Mouse (Mus musculus) embryonic facial prominence, embryonic 15.5 days (tissue): ENCODE data around the gene Ilk. TPM values are rescaled to one million over a fixed set of nuclear protein-coding genes. Genes with fewer than 3 reads are reported as not detected.
"Not testable (repeated sequence)": the region's sequence is repeated elsewhere in the genome, so short reads cannot be mapped to it uniquely, and the experiment has no call there.

Source experiments
- ATAC-seq: fragments of 200-750 bp; cut with Nextera tagmentation; 2 replicates; pipeline ENCODE4 v1.8.0; 2017; ENCODE audit warnings: low read depth, moderate TSS enrichment; ENCODE audit not compliant: insufficient number of reproducible peaks, low FRiP score, low TSS enrichment
- H3K27ac ChIP-seq: fragments of 300-500 bp; sonication (generic); replicated peaks from 2 replicates; pipeline ENCODE4 v1.5.1; 2015; ENCODE audit warnings: mild to moderate bottlenecking, inconsistent platforms
- H3K27me3 ChIP-seq: fragments of 300-500 bp; sonication (generic); 2 replicates; pipeline ENCODE4 v1.6.1; 2015; ENCODE audit warnings: inconsistent platforms
- H3K36me3 ChIP-seq: fragments of 300-500 bp; sonication (generic); 2 replicates; pipeline ENCODE4 v1.6.1; 2015; ENCODE audit warnings: mild to moderate bottlenecking, inconsistent platforms
- H3K4me1 ChIP-seq: fragments of 300-500 bp; sonication (generic); 2 replicates; pipeline ENCODE4 v1.6.1; 2015; ENCODE audit warnings: inconsistent platforms
- H3K4me2 ChIP-seq: fragments of 300-500 bp; sonication (generic); replicated peaks from 2 replicates; pipeline ENCODE4 v1.6.1; 2015; ENCODE audit warnings: mild to moderate bottlenecking, inconsistent platforms
- H3K4me3 ChIP-seq: fragments of 300-500 bp; sonication (generic); replicated peaks from 2 replicates; pipeline ENCODE4 v1.5.1; 2015; ENCODE audit warnings: mild to moderate bottlenecking, inconsistent platforms
- H3K9ac ChIP-seq: fragments of 300-500 bp; sonication (generic); 2 replicates; pipeline ENCODE4 v1.6.1; 2015; ENCODE audit warnings: inconsistent platforms
- H3K9me3 ChIP-seq: fragments of 300-500 bp; sonication (generic); replicated peaks from 2 replicates; pipeline ENCODE4 v1.6.1; 2016; ENCODE audit warnings: inconsistent platforms
- WGBS: fragments of 180-500 bp; shearing (Covaris S2); methylation state at CpG from one replicate; pipeline ENCODE4 v1.1.7; 2015; 5-methylcytosine and 5-hydroxymethylcytosine counted together
- polyA plus RNA-seq: library from polyadenylated mRNA; unstranded; fragments of >200 nt; fragmentation: Nextera tagmentation; extraction: Ambion mirVana; gene quantifications from 2 replicates; pipeline ENCODE4 v1.2.1, GENCODE M21; 2015

The Ilk gene
- polyA plus RNA-seq, 1 experiment from 2014 or later = 357 TPM

- Histone ChIP-seq H3K4me3 (peak overlapping the region; percentile 74; the same call in 1 of the 2 replicates), H3K9ac (no peak overlapping the region), H3K36me3 (peaks cover 54% of the 10 kb centered on the region), H3K9me3 (no peaks in the 10 kb centered on the region), H3K27me3 (no peaks in the 10 kb centered on the region), H3K4me2 (peak overlapping the region; percentile 59), H3K4me1 (peaks cover 35% of the 10 kb centered on the region), H3K27ac (no peak overlapping the region)
- no peak for ATAC-seq
- WGBS = 85% methylated on average over 8 of the region's 8 CpGs
Measured at GRCm38 (mm10) chr7:105734826-105735225, 1.6 kb upstream of the Ilk start.

GRCm38 (mm10) chr7:105735464-105735863 lies 928 bp upstream of the Ilk start:
- peaks cover 55% of the 10 kb centered on the region for H3K36me3 ChIP-seq
- peaks cover 37% of the 10 kb centered on the region for H3K4me1 ChIP-seq
- H3K27me3 ChIP-seq, H3K9me3 ChIP-seq, ATAC-seq: not testable (repeated sequence)
- H3K4me3 ChIP-seq = peak overlapping the region; percentile 74
- WGBS = 51% methylated on average over 3 of the region's 4 CpGs
- H3K27ac ChIP-seq = peak overlapping the region; percentile 89
- peak overlapping the region; percentile 59 for H3K4me2 ChIP-seq
- peak overlapping the region; percentile 86 for H3K9ac ChIP-seq

- ATAC-seq = no peak
- H3K4me2 ChIP-seq = peak within 1 kb of the TSS; percentile 59
- H3K27ac ChIP-seq = peak within 1 kb of the TSS; percentile 89
- H3K4me3 ChIP-seq = peak within 1 kb of the TSS; percentile 74
- H3K9me3 ChIP-seq = no peaks in the 10 kb centered on the region
- H3K27me3 ChIP-seq = no peaks in the 10 kb centered on the region
- WGBS = under 1% methylated on average over 30 of the region's 30 CpGs
- H3K9ac ChIP-seq = peak within 1 kb of the TSS; percentile 86
- H3K4me1 ChIP-seq = peaks cover 37% of the 10 kb centered on the region
- peaks cover 55% of the 10 kb centered on the region for H3K36me3 ChIP-seq
Measured at GRCm38 (mm10) chr7:105736911-105737521, 624 bp downstream of the Ilk start, which contains the start of gene Rrp8. Rrp8 (minus strand) TSS chr7:105737385.

GRCm38 (mm10) chr7:105737648-105738047 lies 1.3 kb downstream of the Ilk start:
- WGBS = 34% methylated on average over 3 of the region's 3 CpGs
- Histone ChIP-seq H3K9me3 (no peaks in the 10 kb centered on the region), H3K4me1 (peaks cover 37% of the 10 kb centered on the region), H3K27me3 (no peaks in the 10 kb centered on the region), H3K4me3 (peak overlapping the region; percentile 74), H3K9ac (peak overlapping the region; percentile 86), H3K36me3 (peaks cover 54% of the 10 kb centered on the region), H3K4me2 (peak overlapping the region; percentile 59), H3K27ac (peak overlapping the region; percentile 89)
- no peak for ATAC-seq

- H3K4me2 ChIP-seq = peak overlapping the region; percentile 59
- 54% methylated on average over 2 of the region's 2 CpGs for WGBS
- H3K9ac ChIP-seq = no peak overlapping the region
- H3K27me3 ChIP-seq = no peaks in the 10 kb centered on the region
- H3K9me3 ChIP-seq = no peaks in the 10 kb centered on the region
- peaks cover 42% of the 10 kb centered on the region for H3K4me1 ChIP-seq
- H3K27ac ChIP-seq = peak overlapping the region; percentile 89
- peaks cover 51% of the 10 kb centered on the region for H3K36me3 ChIP-seq
- peak overlapping the region; percentile 74 for H3K4me3 ChIP-seq
- ATAC-seq = no peak
Measured at GRCm38 (mm10) chr7:105738286-105738685, 1.9 kb downstream of the Ilk start.

DNA sequence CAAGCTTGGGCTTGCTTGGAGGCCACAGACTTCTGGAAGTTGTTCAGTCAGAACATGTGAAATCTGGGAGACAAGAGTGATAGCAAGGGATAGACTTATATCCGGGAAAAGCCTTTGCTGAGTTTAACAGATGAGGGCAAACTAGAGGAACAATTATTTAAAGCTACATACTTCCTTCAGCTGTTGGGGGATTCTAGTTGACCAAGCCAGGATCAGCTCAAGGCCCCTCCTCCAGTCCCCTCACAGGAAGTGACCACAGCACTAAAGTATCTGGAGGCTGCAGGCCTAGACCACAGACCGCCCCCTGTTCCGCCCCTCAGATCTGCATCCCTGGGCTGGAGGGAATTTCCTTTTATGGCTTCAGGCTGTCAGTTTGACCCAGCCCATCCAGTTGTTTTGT lies 2.6 kb downstream of the Ilk start:
- Histone ChIP-seq H3K27me3 (no peaks in the 10 kb centered on the region), H3K36me3 (peaks cover 44% of the 10 kb centered on the region), H3K27ac (peak overlapping the region; percentile 89), H3K9ac (no peak overlapping the region), H3K4me1 (peaks cover 47% of the 10 kb centered on the region), H3K4me2 (peak overlapping the region; percentile 59), H3K9me3 (no peaks in the 10 kb centered on the region), H3K4me3 (peak overlapping the region; percentile 74)
- peak; percentile 72; the same call in 1 of the 2 replicates for ATAC-seq
- WGBS = 17% methylated on average over 3 of the region's 3 CpGs

GRCm38 (mm10) chr7:105740089-105740795 lies 3.9 kb downstream of the Ilk start:
- Histone ChIP-seq H3K9ac (no peak overlapping the region), H3K9me3 (no peaks in the 10 kb centered on the region), H3K4me1 (peaks cover 46% of the 10 kb centered on the region), H3K27ac (peak overlapping the region; percentile 89), H3K4me3 (no peak overlapping the region), H3K27me3 (no peaks in the 10 kb centered on the region), H3K4me2 (no peak overlapping the region), H3K36me3 (peaks cover 35% of the 10 kb centered on the region)
- no peak for ATAC-seq
- 84% methylated on average over 13 of the region's 13 CpGs for WGBS

- H3K36me3 ChIP-seq = peaks cover 35% of the 10 kb centered on the region
- no peak for ATAC-seq
- no peak overlapping the region for H3K27ac ChIP-seq
- no peak overlapping the region for H3K4me2 ChIP-seq
- 76% methylated on average over 6 of the region's 6 CpGs for WGBS
- H3K9me3 ChIP-seq = no peaks in the 10 kb centered on the region
- no peak overlapping the region for H3K9ac ChIP-seq
- H3K4me3 ChIP-seq = no peak overlapping the region
- H3K4me1 ChIP-seq = peaks cover 42% of the 10 kb centered on the region
- H3K27me3 ChIP-seq = no peaks in the 10 kb centered on the region
Measured at GRCm38 (mm10) chr7:105740851-105741250, 4.5 kb downstream of the Ilk start.

DNA sequence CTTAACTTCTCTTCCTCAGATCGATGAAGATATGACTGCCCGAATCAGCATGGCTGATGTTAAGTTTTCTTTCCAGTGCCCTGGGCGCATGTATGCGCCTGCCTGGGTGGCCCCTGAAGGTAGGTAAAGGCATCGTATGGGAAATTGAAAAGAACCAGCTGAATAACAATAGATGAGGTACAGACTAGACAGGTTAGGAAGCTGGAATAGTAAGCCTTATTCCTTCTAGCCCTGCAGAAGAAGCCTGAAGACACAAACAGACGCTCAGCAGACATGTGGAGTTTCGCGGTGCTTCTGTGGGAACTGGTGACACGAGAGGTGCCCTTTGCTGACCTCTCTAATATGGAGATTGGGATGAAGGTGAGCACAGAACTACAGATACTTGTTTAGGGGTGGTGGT lies 5.6 kb downstream of the Ilk start:
- Histone ChIP-seq H3K4me1 (peaks cover 42% of the 10 kb centered on the region), H3K9me3 (no peaks in the 10 kb centered on the region), H3K36me3 (peaks cover 45% of the 10 kb centered on the region), H3K4me3 (no peak overlapping the region), H3K27me3 (no peaks in the 10 kb centered on the region), H3K9ac (no peak overlapping the region), H3K27ac (no peak overlapping the region), H3K4me2 (no peak overlapping the region)
- 88% methylated on average over 9 of the region's 9 CpGs for WGBS
- no peak for ATAC-seq

DNA sequence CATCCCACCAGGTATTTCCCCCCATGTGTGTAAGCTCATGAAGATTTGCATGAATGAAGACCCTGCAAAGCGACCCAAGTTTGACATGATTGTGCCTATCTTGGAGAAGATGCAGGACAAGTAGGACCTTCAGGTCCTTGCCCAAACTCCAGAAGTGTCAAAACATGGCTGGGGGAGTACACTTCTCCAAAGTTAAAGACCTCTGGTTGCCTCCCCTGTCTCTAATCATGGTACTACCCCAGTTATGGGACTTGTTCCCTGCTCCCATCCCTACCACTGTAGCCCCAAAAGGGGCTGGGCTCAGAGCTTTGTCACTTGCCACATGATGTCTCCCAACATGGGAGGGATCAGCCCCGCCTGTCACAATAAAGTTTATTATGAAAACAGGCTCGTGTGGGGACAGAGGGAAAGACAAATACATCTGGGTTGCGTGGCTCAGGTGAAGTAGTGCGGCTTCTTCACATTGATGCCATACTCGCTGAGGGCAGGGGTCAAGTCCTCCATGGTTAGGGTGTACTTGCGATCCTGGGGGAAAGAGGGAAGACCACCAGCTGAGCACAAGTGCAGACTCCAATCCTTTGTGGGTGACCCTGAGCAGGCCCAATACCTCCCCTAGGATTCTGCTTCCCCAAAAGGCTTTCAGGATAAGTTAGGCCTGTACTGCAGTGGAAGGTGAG lies 6.3 kb downstream of the Ilk start:
- WGBS = 83% methylated on average over 7 of the region's 7 CpGs
- H3K9me3 ChIP-seq = not testable (repeated sequence)
- peaks cover 50% of the 10 kb centered on the region for H3K36me3 ChIP-seq

DNA sequence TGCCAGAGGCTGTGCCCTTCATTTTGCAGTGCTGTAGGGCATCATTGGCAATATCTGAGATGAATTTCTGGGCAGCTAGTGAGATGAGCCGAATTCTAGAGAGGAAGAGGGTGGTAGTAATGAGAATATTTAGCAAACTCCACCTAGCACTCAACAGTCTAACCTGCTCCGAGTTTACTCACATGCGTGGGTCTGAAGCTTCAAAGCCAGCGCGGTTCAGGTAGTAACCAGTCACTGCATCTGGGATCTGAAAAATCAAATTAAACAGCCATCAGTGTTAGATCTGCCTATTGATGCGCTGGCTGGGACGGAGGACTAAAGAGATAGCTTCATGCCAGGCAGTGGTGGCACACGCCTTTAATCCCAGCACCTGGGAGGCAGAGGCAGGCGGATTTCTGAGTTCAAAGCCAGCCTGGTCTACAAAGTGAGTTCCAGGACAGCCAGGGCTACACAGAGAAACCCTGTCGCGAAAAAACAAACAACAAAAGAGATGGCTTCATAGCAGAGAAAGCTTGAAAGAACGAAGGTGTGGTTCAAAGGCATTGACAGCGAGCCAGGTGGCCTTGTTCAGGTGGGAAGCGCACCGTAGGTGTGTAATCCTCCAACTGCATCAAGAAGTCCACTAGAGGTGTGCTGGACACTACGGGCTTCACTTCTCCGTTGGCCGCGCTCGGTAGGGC lies 7.0 kb downstream of the Ilk start:
- WGBS = 34% methylated on average over 20 of the region's 20 CpGs
- not testable (repeated sequence) for H3K9me3 ChIP-seq, H3K27me3 ChIP-seq, ATAC-seq
- Histone ChIP-seq H3K4me1 (peaks cover 32% of the 10 kb centered on the region), H3K27ac (peak overlapping the region; percentile 78), H3K4me3 (peak overlapping the region; percentile 95), H3K9ac (peak overlapping the region; percentile 93), H3K4me2 (peak overlapping the region; percentile 85), H3K36me3 (peaks cover 52% of the 10 kb centered on the region)

More for the DNA sequence above, 6.3 kb downstream of the Ilk start:
- H3K27me3 ChIP-seq, H3K27ac ChIP-seq, H3K9ac ChIP-seq, ATAC-seq: not testable (repeated sequence)
- 0 out of 2 replicates have a peak overlapping the region, but pooled peaks have one; percentile 95 for H3K4me3 ChIP-seq
- H3K4me2 ChIP-seq = peak overlapping the region; percentile 85; the same call in 1 of the 2 replicates
- peaks cover 39% of the 10 kb centered on the region for H3K4me1 ChIP-seq
